ENCODE assay signal across 39 mouse cellular contexts in genomic region chr4:104857823-104858222, GRCm38 (mm10). TPM values are rescaled to one million over a fixed set of nuclear protein-coding genes. Genes with fewer than 3 reads are reported as not detected.
"Had no signal": no experiment of that assay in that cellular context is flagged by ENCODE, and none has a peak within 500 bp of the region (broad histone marks: within the 10 kb centered on the region; RNA-seq: fewer than 3 reads in every experiment).

No protein-coding gene starts in this region.

- H3K27me3 ChIP-seq: heart, embryonic 12.5 days; hindbrain, embryonic 13.5 days; hindbrain, embryonic 15.5 days; limb, embryonic 12.5 days; liver, embryonic 13.5 days; liver, embryonic 15.5 days had no signal

- H3K9me3 ChIP-seq: heart, embryonic 10.5 days; heart, embryonic 12.5 days; hindbrain, embryonic 13.5 days; hindbrain, embryonic 15.5 days; limb, embryonic 10.5 days; limb, embryonic 12.5 days; liver, embryonic 13.5 days; liver, embryonic 15.5 days had no signal

- H3K36me3 ChIP-seq: heart, embryonic 10.5 days; heart, embryonic 12.5 days; hindbrain, embryonic 13.5 days; hindbrain, embryonic 15.5 days; limb, embryonic 10.5 days; limb, embryonic 12.5 days had no signal

- H3K4me3 ChIP-seq: gastrocnemius, adult 2 months; heart, embryonic 10.5 days; heart, embryonic 12.5 days; hindbrain, embryonic 13.5 days; hindbrain, embryonic 15.5 days; layer of hippocampus, adult 2 months; left cerebral cortex, adult 2 months; limb, embryonic 10.5 days; limb, embryonic 12.5 days; liver, embryonic 13.5 days; liver, embryonic 15.5 days had no signal

- H3K27ac ChIP-seq: gastrocnemius, adult 2 months; heart, embryonic 10.5 days; hindbrain, embryonic 13.5 days; hindbrain, embryonic 15.5 days; hindbrain, postnatal 0 days; layer of hippocampus, adult 2 months; left cerebral cortex, adult 2 months; limb, embryonic 10.5 days; limb, embryonic 12.5 days; liver, embryonic 13.5 days; liver, embryonic 15.5 days had no signal

- H3K4me1 ChIP-seq: heart, embryonic 10.5 days; heart, embryonic 12.5 days; hindbrain, embryonic 13.5 days; hindbrain, embryonic 15.5 days; limb, embryonic 10.5 days; limb, embryonic 12.5 days; liver, embryonic 13.5 days; liver, embryonic 15.5 days had no signal

- H3K9ac ChIP-seq: heart, embryonic 12.5 days; hindbrain, embryonic 13.5 days; hindbrain, embryonic 15.5 days; limb, embryonic 12.5 days; liver, embryonic 13.5 days; liver, embryonic 15.5 days had no signal

- DNase-seq: gastrocnemius, adult 2 months; gastrocnemius, postnatal 10 days; gastrocnemius, postnatal 25 days; heart, adult 18-20 months; heart, postnatal 10 days; kidney, adult 11 months; kidney, adult 8-10 months; kidney, postnatal 10 days; kidney, postnatal 25 days; kidney, postnatal 4 days; liver; liver, embryonic 13.5 days had no signal

RNA-seq across cellular contexts. Expression of gene Gm17662, which starts 0.7 kb away (rescaled TPM):
- total RNA-seq: gastrocnemius, adult 2 months; gastrocnemius, postnatal 10 days; gastrocnemius, postnatal 25 days; heart, adult 18-20 months; heart, adult 8-10 months; heart, postnatal 10 days; heart, postnatal 25 days; hematopoietic stem cell, adult 5-6 weeks; hindbrain, postnatal 0 days; layer of hippocampus, adult 2 months; layer of hippocampus, postnatal 10 days; layer of hippocampus, postnatal 25 days; left cerebral cortex, adult 2 months; left cerebral cortex, postnatal 14 days; left cerebral cortex, postnatal 36 days had no signal
- polyA plus RNA-seq: frontal cortex, adult 2 months; gonadal fat pad, adult 2 months; heart, embryonic 10.5 days; heart, embryonic 12.5 days; heart, embryonic 14.5 days; heart, embryonic 16.5 days; hindbrain, embryonic 11.5 days; hindbrain, embryonic 13.5 days; hindbrain, embryonic 15.5 days; hindbrain, postnatal 0 days; intestine, embryonic 14.5 days; kidney, embryonic 14.5 days; kidney, embryonic 16.5 days; limb, embryonic 10.5 days; limb, embryonic 12.5 days; limb, embryonic 14.5 days; liver, embryonic 11.5 days; liver, embryonic 13.5 days; liver, embryonic 15.5 days had no signal

RNA-seq across cellular contexts. Expression of gene C8a, which starts 18.4 kb away (rescaled TPM):
- total RNA-seq: gastrocnemius, adult 2 months; gastrocnemius, postnatal 10 days; gastrocnemius, postnatal 25 days; heart, adult 18-20 months; heart, adult 8-10 months; heart, postnatal 10 days; heart, postnatal 25 days; hematopoietic stem cell, adult 5-6 weeks; hindbrain, postnatal 0 days; layer of hippocampus, adult 2 months; layer of hippocampus, postnatal 10 days; layer of hippocampus, postnatal 25 days; left cerebral cortex, adult 2 months; left cerebral cortex, postnatal 36 days had no signal
- polyA plus RNA-seq: heart, embryonic 14.5 days; heart, embryonic 16.5 days; hindbrain, embryonic 11.5 days; hindbrain, embryonic 13.5 days; hindbrain, embryonic 15.5 days; limb, embryonic 10.5 days; limb, embryonic 12.5 days had no signal

RNA-seq across cellular contexts. Expression of gene Fyb2, which starts 55.4 kb away (rescaled TPM):
- total RNA-seq: heart, adult 18-20 months; hematopoietic stem cell, adult 5-6 weeks had no signal
- polyA plus RNA-seq: heart, embryonic 12.5 days; heart, embryonic 14.5 days; intestine, embryonic 14.5 days; limb, embryonic 10.5 days had no signal
